Mouse (Mus musculus) brain, embryonic 14.5 days (tissue): ENCODE measurements around the gene Sorbs2.

Experiments
- CTCF ChIP-seq: fragments of 200-500 bp; IDR thresholded peaks from 2 replicates; pipeline ENCODE4 v1.5.1; 2012; ENCODE audit warnings: inconsistent platforms, mild to moderate bottlenecking, moderate library complexity, borderline replicate concordance; ENCODE audit not compliant: insufficient read depth, insufficient read length; ENCODE audit errors: extremely low read depth
- POLR2A ChIP-seq: fragments of 200-500 bp; IDR thresholded peaks from 2 replicates; pipeline ENCODE4 v1.6.1; 2012; ENCODE audit warnings: mild to moderate bottlenecking, inconsistent platforms, borderline replicate concordance; ENCODE audit not compliant: poor library complexity, insufficient read depth, insufficient read length, severe bottlenecking; ENCODE audit errors: extremely low read depth

- TF ChIP-seq CTCF (no peak), POLR2A (no peak)
These were observed 72.3 kb downstream of the Sorbs2 start for GRCm38 (mm10) chr8:45579714-45580543.
